Mouse (Mus musculus) embryonic facial prominence, embryonic 12.5 days (tissue): Measurements from ENCODE around the gene Mterf2. TPM values are rescaled to one million over a fixed set of nuclear protein-coding genes. Genes with fewer than 3 reads are reported as not detected.

Experiments
- ATAC-seq: fragments of 200-750 bp; cut with Nextera tagmentation; 2 replicates; pipeline ENCODE4 v1.8.0; 2017; ENCODE audit not compliant: insufficient number of reproducible peaks, insufficient read depth, low FRiP score, low TSS enrichment
- H3K27ac ChIP-seq: fragments of 300-500 bp; sonication (generic); 2 replicates; pipeline ENCODE4 v1.5.1; 2016; ENCODE audit warnings: mild to moderate bottlenecking
- H3K27me3 ChIP-seq: fragments of 300-500 bp; sonication (generic); 2 replicates; pipeline ENCODE4 v1.6.1; 2016; ENCODE audit warnings: mild to moderate bottlenecking, moderate library complexity
- H3K36me3 ChIP-seq: fragments of 300-500 bp; sonication (generic); 2 replicates; pipeline ENCODE4 v1.6.1; 2016; ENCODE audit warnings: mild to moderate bottlenecking
- H3K4me1 ChIP-seq: fragments of 300-500 bp; sonication (generic); 2 replicates; pipeline ENCODE4 v1.6.1; 2016
- H3K4me2 ChIP-seq: fragments of 300-500 bp; sonication (generic); replicated peaks from 2 replicates; pipeline ENCODE4 v1.6.1; 2016; ENCODE audit warnings: mild to moderate bottlenecking, moderate library complexity
- H3K4me3 ChIP-seq: fragments of 300-500 bp; sonication (generic); 2 replicates; pipeline ENCODE4 v1.5.1; 2016; ENCODE audit warnings: mild to moderate bottlenecking
- H3K9ac ChIP-seq: fragments of 300-500 bp; sonication (generic); 2 replicates; pipeline ENCODE4 v1.6.1; 2016; ENCODE audit warnings: mild to moderate bottlenecking, moderate library complexity
- H3K9me3 ChIP-seq: fragments of 300-500 bp; sonication (generic); 2 replicates; pipeline ENCODE4 v1.6.1; 2016; ENCODE audit warnings: mild to moderate bottlenecking, moderate library complexity
- WGBS: fragments of 180-500 bp; shearing (Covaris S2); methylation state at CpG from one replicate; pipeline ENCODE4 v1.1.7; 2016; 5-methylcytosine and 5-hydroxymethylcytosine counted together
- polyA plus RNA-seq: library from polyadenylated mRNA; unstranded; fragments of >200 nt; fragmentation: Nextera tagmentation; extraction: Ambion mirVana; gene quantifications from 2 replicates; pipeline ENCODE4 v1.2.1, GENCODE M21; 2016

The Mterf2 gene
- 26.3 and 28.9 TPM in 2 replicates for polyA plus RNA-seq

DNA sequence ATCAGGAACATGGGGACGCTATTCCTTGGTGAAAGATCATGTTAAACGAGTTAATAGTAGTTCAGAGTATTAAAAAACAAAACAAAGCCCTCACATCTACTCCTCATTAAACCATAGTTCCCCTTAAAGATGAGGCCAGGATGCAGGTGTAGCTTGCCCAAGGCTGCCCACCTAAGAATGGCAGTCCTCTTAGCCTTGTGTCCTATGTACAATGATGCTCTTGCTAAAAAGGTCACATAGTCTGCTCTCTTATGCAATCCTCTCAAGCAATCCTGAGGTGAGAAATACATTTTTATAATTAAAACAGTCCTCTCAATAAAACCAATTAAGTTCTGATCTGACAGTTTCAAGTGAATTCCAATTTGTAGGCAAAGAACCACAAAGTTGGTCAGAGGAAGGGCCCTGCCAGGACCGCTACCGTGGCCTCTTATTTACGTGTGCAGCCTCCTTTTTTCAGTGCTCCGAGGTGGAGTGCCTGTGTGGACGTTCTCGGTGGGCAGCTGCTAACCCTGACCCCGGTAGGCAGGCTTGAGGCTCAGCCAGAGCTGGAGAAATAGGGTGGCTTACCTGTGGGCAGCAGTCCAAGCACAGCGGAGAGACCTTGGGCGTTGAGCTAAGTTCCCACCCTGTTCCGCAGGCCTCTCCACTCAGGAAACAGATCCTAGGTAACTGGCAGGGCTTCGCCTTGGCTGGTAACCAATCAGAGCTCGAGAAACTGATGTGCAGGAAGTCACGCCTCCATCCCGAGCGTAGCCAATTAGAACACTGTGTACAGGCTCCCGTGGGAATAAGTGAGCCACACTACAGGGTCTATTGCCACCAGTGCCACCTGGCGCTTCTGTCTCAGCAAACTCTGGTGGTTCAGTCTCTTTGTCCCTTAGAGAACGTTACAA is at the start of gene Mterf2:
Gene Mterf2 (minus strand): TSS at position 633 of the 893 bp plus-strand sequence.
- 7% methylated on average over 20 of the region's 20 CpGs for WGBS
- peak within 1 kb of the TSS; percentile 9; the same call in 1 of the 2 replicates for H3K27ac ChIP-seq
- peak; percentile 99 for ATAC-seq

DNA sequence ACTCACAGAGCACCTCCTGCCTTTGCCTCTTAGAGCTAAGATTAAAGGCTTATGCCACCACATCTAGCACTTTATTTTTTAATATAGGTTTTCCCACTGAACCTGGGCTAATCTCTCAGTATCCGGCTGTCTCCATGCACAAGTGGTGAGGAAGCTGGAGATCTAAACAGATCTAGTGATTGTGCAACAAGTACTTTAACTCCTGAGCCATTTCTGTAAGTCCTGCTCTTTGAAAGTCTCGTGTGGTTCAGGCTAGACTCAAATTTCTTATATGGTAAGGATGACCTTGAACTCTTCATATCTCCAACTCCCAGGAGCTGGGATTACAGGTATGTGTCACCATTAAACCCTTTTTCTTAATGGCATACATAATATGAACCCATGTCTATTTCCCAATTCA is 48.8 kb upstream of the Mterf2 start:
- ATAC-seq, result no peak
- H3K36me3 ChIP-seq, result no peaks in the 10 kb centered on the region
- WGBS, result 75% methylated on average over 2 of the region's 2 CpGs

More for the DNA sequence above, at the start of gene Mterf2:
- H3K9me3 ChIP-seq, result no peaks in the 10 kb centered on the region
- H3K4me1 ChIP-seq, result peaks cover 11% of the 10 kb centered on the region
- peak within 1 kb of the TSS; percentile 59 for H3K4me3 ChIP-seq
- H3K36me3 ChIP-seq, result peaks cover 22% of the 10 kb centered on the region
- H3K27me3 ChIP-seq, result no peaks in the 10 kb centered on the region
- H3K9ac ChIP-seq, result peak within 1 kb of the TSS; percentile 53
- peak within 1 kb of the TSS; percentile 70 for H3K4me2 ChIP-seq

DNA sequence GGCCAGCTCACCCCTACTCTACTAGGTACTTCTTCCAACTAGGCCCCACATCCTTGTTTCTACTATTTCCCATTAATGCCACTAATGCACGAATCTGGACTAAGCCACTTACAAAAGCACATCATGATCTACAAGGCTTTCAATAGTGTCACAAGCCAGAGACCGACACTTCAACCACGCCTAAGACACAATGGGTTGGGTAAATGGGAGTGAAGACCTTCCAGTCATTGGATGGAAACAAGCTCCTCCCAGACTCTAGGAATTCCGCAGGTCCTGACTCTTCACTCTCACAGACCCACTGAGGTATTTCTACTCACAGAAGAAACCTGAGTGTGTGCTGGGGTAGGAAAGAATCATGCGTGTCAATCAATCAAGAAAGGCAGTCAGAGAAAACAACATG is 37.5 kb upstream of the Mterf2 start:
- Histone ChIP-seq H3K4me3 (no peak overlapping the region), H3K4me1 (no peaks in the 10 kb centered on the region), H3K27me3 (no peaks in the 10 kb centered on the region), H3K4me2 (no peak overlapping the region), H3K9me3 (no peaks in the 10 kb centered on the region), H3K36me3 (no peaks in the 10 kb centered on the region), H3K9ac (no peak overlapping the region), H3K27ac (no peak overlapping the region)
- ATAC-seq, result no peak
- WGBS, result 85% methylated on average over 5 of the region's 5 CpGs

More for the DNA sequence above, 48.8 kb upstream of the Mterf2 start:
- H3K4me3 ChIP-seq, result no peak overlapping the region
- no peak overlapping the region for H3K9ac ChIP-seq
- no peaks in the 10 kb centered on the region for H3K9me3 ChIP-seq
- no peak overlapping the region for H3K27ac ChIP-seq
- no peaks in the 10 kb centered on the region for H3K4me1 ChIP-seq
- H3K4me2 ChIP-seq, result no peak overlapping the region
- no peaks in the 10 kb centered on the region for H3K27me3 ChIP-seq

GRCm38 (mm10) chr10:85164791-85165190 is 37.0 kb upstream of the Mterf2 start:
- H3K9ac ChIP-seq, result no peak overlapping the region
- no peaks in the 10 kb centered on the region for H3K27me3 ChIP-seq
- no peak for ATAC-seq
- 94% methylated on average over 13 of the region's 13 CpGs for WGBS
- no peaks in the 10 kb centered on the region for H3K4me1 ChIP-seq
- H3K9me3 ChIP-seq, result no peaks in the 10 kb centered on the region
- no peaks in the 10 kb centered on the region for H3K36me3 ChIP-seq
- no peak overlapping the region for H3K4me2 ChIP-seq
- H3K4me3 ChIP-seq, result no peak overlapping the region
- no peak overlapping the region for H3K27ac ChIP-seq

GRCm38 (mm10) chr10:85161745-85162351 is 34.0 kb upstream of the Mterf2 start:
- H3K27me3 ChIP-seq, result no peaks in the 10 kb centered on the region
- no peaks in the 10 kb centered on the region for H3K4me1 ChIP-seq
- no peaks in the 10 kb centered on the region for H3K9me3 ChIP-seq
- no peak overlapping the region for H3K9ac ChIP-seq
- H3K36me3 ChIP-seq, result no peaks in the 10 kb centered on the region
- H3K4me2 ChIP-seq, result no peak overlapping the region
- no peak overlapping the region for H3K27ac ChIP-seq
- 85% methylated on average over 5 of the region's 5 CpGs for WGBS
- H3K4me3 ChIP-seq, result no peak overlapping the region
- no peak for ATAC-seq

- no peaks in the 10 kb centered on the region for H3K9me3 ChIP-seq
- no peak overlapping the region for H3K27ac ChIP-seq
- H3K9ac ChIP-seq, result no peak overlapping the region
- no peak for ATAC-seq
- no peaks in the 10 kb centered on the region for H3K4me1 ChIP-seq
- no peak overlapping the region for H3K4me3 ChIP-seq
- H3K27me3 ChIP-seq, result no peaks in the 10 kb centered on the region
- H3K4me2 ChIP-seq, result no peak overlapping the region
- WGBS, result 75% methylated on average over 1 of the region's 1 CpGs
- H3K36me3 ChIP-seq, result no peaks in the 10 kb centered on the region
Observed at GRCm38 (mm10) chr10:85159989-85160619, 32.3 kb upstream of the Mterf2 start.

DNA sequence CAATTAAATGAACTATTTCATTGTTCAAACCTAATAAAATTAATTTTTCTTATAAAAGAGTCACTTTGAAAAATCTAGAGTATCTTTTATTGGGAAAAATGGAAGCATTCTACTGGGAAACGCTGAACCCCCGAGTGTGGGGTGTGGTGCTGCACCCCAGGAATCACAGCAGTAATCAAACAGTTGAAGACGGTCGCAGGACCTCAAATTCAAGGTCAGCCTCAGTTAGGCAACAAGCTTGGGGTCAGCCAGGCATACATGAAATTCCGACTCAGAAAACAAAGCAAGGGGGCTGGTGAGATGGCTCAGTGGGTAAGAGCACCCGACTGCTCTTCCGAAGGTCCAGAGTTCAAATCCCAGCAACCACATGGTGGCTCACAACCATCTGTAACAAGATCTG is 29.6 kb upstream of the Mterf2 start:
- no peaks in the 10 kb centered on the region for H3K27me3 ChIP-seq
- no peak overlapping the region for H3K27ac ChIP-seq
- no peaks in the 10 kb centered on the region for H3K9me3 ChIP-seq
- H3K4me1 ChIP-seq, result no peaks in the 10 kb centered on the region
- 88% methylated on average over 7 of the region's 7 CpGs for WGBS
- H3K36me3 ChIP-seq, result no peaks in the 10 kb centered on the region
- no peak overlapping the region for H3K4me2 ChIP-seq
- H3K4me3 ChIP-seq, result no peak overlapping the region
- ATAC-seq, result no peak
- H3K9ac ChIP-seq, result no peak overlapping the region

DNA sequence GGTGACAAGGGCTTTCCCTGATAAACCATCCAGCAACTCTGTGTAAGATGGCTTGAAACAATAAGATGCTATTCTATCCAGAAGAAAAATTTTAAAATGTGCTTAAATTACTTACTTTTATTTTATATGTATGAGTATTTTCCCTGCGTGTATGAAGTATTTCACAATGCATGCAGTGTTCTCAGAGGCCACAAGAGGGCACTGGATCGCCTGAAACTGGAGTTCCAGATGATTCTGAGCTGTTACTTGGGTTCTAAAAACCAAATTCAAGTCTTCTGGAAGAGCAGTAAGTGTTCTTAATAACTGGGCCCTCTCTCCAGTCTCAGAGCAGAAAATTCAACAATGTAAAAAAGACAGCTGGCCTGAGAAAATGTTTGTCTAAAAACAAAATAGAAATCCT is 26.4 kb upstream of the Mterf2 start:
- Histone ChIP-seq H3K27me3 (no peaks in the 10 kb centered on the region), H3K9me3 (no peaks in the 10 kb centered on the region), H3K4me1 (no peaks in the 10 kb centered on the region), H3K4me3 (no peak overlapping the region), H3K27ac (no peak overlapping the region), H3K9ac (no peak overlapping the region), H3K4me2 (no peak overlapping the region), H3K36me3 (0 out of 2 replicates have a peak, but pooled peaks cover 6% of the 10 kb centered on the region)
- no peak for ATAC-seq
- WGBS, result 10% methylated on average over 2 of the region's 2 CpGs

DNA sequence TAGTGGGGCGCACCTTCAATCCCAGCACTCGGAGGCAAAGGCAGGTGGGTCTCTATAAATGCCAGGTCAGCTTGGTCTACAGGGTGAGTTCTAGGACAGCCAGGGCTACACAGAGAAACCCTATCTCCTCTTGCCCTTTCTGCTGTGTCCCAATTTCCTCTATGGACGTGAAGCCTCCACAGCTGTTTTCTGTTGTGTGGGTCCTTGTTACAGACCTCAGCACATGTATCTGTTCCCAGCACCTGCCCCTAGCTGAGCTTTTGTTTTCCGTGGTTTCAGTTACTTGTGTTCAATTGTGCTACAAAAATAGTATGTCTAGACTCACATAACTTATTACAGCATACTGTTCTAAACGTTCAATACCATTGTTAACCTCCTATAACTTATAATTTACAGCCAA is 21.4 kb upstream of the Mterf2 start:
- WGBS, result 80% methylated on average over 5 of the region's 5 CpGs

DNA sequence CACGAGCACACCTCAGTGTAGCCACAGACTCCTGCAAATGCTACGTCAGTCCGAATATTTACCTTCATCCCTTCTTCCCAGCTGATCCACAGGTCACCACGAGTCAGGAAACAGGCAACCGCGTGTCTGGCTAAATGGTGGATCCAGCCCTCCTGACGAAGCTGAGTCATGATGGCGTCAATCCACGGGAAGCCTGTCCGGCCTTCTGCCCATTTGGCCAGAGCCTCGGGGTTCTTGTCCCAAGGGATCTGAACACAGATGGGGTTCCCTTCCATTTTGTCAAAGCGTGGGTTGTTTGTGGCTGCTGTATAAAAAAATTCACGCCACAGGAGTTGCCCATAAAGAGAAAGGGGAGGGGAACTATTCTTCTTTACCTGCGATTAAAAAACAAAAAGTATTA is 18.5 kb upstream of the Mterf2 start:
- Histone ChIP-seq H3K9ac (no peak overlapping the region), H3K4me3 (no peak overlapping the region), H3K27ac (no peak overlapping the region), H3K36me3 (peaks cover 23% of the 10 kb centered on the region), H3K4me2 (no peak overlapping the region), H3K9me3 (no peaks in the 10 kb centered on the region), H3K4me1 (no peaks in the 10 kb centered on the region), H3K27me3 (no peaks in the 10 kb centered on the region)
- WGBS, result 86% methylated on average over 14 of the region's 14 CpGs
- no peak for ATAC-seq

More for the DNA sequence above, 21.4 kb upstream of the Mterf2 start:
- H3K4me2 ChIP-seq, result no peak overlapping the region
- no peak for ATAC-seq
- H3K36me3 ChIP-seq, result peaks cover 23% of the 10 kb centered on the region
- no peaks in the 10 kb centered on the region for H3K9me3 ChIP-seq
- H3K4me1 ChIP-seq, result no peaks in the 10 kb centered on the region
- H3K27ac ChIP-seq, result no peak overlapping the region
- no peaks in the 10 kb centered on the region for H3K27me3 ChIP-seq
- no peak overlapping the region for H3K4me3 ChIP-seq
- H3K9ac ChIP-seq, result no peak overlapping the region

DNA sequence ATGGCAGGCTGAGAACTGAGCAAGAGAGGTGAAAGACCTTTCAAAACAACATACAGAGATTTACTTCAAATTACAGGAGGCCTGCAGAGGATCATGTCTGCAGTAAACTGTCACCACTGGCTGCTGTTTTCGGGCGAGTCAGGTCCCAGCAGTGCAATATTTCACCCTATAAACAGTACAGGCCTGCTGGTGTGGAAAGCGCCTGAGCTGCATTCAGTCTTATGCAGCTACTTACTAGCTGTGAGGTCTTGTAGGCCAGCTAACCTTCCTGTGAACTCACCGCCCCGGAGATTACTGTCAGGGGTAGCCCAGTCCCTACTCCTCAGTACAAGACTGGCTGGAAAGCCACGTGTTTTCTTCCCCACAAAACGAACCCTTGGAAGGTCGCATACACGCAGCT is 13.6 kb upstream of the Mterf2 start:
- no peak overlapping the region for H3K9ac ChIP-seq
- no peak overlapping the region for H3K4me2 ChIP-seq
- H3K4me1 ChIP-seq, result no peaks in the 10 kb centered on the region
- no peak for ATAC-seq
- no peak overlapping the region for H3K4me3 ChIP-seq
- no peaks in the 10 kb centered on the region for H3K9me3 ChIP-seq
- no peaks in the 10 kb centered on the region for H3K27me3 ChIP-seq
- 78% methylated on average over 9 of the region's 9 CpGs for WGBS
- H3K27ac ChIP-seq, result no peak overlapping the region
- peaks cover 7% of the 10 kb centered on the region for H3K36me3 ChIP-seq
